Mouse (Mus musculus) hindbrain, embryonic 12.5 days (tissue): ENCODE data around the gene Nodal. TPM values are rescaled to one million over a fixed set of nuclear protein-coding genes. Genes with fewer than 3 reads are reported as not detected.
A peak's percentile ranks its signal among the peaks of the same experiment; 100 is the strongest.
"Not testable (repeated sequence)": the region's sequence is repeated elsewhere in the genome, so short reads cannot be mapped to it uniquely, and the experiment has no call there.

Source experiments
- ATAC-seq: fragments of 200-750 bp; cut with Nextera tagmentation; 2 replicates; pipeline ENCODE4 v1.8.0; 2017; ENCODE audit warnings: moderate TSS enrichment; ENCODE audit not compliant: low FRiP score
- H3K27ac ChIP-seq: fragments of 300-500 bp; sonication (generic); 2 replicates; pipeline ENCODE4 v1.5.1; 2016; ENCODE audit warnings: mild to moderate bottlenecking
- H3K27me3 ChIP-seq: fragments of 300-500 bp; sonication (generic); 2 replicates; pipeline ENCODE4 v1.6.1; 2016; ENCODE audit warnings: mild to moderate bottlenecking
- H3K36me3 ChIP-seq: fragments of 300-500 bp; sonication (generic); 2 replicates; pipeline ENCODE4 v1.6.1; 2016; ENCODE audit warnings: mild to moderate bottlenecking
- H3K4me1 ChIP-seq: fragments of 300-500 bp; sonication (generic); 2 replicates; pipeline ENCODE4 v1.6.1; 2016
- H3K4me2 ChIP-seq: fragments of 300-500 bp; sonication (generic); replicated peaks from 2 replicates; pipeline ENCODE4 v1.6.1; 2016; ENCODE audit warnings: mild to moderate bottlenecking
- H3K4me3 ChIP-seq: fragments of 300-500 bp; sonication (generic); 2 replicates; pipeline ENCODE4 v1.5.1; 2016; ENCODE audit warnings: mild to moderate bottlenecking
- H3K9ac ChIP-seq: fragments of 300-500 bp; sonication (generic); 2 replicates; pipeline ENCODE4 v1.6.1; 2016; ENCODE audit warnings: mild to moderate bottlenecking, moderate library complexity
- H3K9me3 ChIP-seq: fragments of 300-500 bp; sonication (generic); replicated peaks from 2 replicates; pipeline ENCODE4 v1.6.1; 2016; ENCODE audit warnings: mild to moderate bottlenecking
- WGBS: fragments of 180-500 bp; shearing (Covaris S2); methylation state at CpG from one replicate; pipeline ENCODE4 v1.1.7; 2016; 5-methylcytosine and 5-hydroxymethylcytosine counted together
- polyA plus RNA-seq: library from polyadenylated mRNA; unstranded; fragments of >200 nt; fragmentation: Nextera tagmentation; extraction: Ambion mirVana; gene quantifications from 2 replicates; pipeline ENCODE4 v1.2.1, GENCODE M21; 2016

Gene Nodal
- polyA plus RNA-seq, 1 experiment from 2014 or later: 0.10 TPM

GRCm38 (mm10) chr10:61445016-61445415 is 27.2 kb downstream of the Nodal start:
- ATAC-seq: no peak
- WGBS: 80% methylated on average over 3 of the region's 3 CpGs
- H3K9ac ChIP-seq: no peak overlapping the region
- peaks cover 6% of the 10 kb centered on the region; the same call in 1 of the 2 replicates for H3K36me3 ChIP-seq
- peaks cover 44% of the 10 kb centered on the region for H3K4me1 ChIP-seq
- no peaks in the 10 kb centered on the region for H3K27me3 ChIP-seq
- no peak overlapping the region for H3K4me2 ChIP-seq
- H3K9me3 ChIP-seq: no peaks in the 10 kb centered on the region
- no peak overlapping the region for H3K27ac ChIP-seq
- no peak overlapping the region for H3K4me3 ChIP-seq

DNA sequence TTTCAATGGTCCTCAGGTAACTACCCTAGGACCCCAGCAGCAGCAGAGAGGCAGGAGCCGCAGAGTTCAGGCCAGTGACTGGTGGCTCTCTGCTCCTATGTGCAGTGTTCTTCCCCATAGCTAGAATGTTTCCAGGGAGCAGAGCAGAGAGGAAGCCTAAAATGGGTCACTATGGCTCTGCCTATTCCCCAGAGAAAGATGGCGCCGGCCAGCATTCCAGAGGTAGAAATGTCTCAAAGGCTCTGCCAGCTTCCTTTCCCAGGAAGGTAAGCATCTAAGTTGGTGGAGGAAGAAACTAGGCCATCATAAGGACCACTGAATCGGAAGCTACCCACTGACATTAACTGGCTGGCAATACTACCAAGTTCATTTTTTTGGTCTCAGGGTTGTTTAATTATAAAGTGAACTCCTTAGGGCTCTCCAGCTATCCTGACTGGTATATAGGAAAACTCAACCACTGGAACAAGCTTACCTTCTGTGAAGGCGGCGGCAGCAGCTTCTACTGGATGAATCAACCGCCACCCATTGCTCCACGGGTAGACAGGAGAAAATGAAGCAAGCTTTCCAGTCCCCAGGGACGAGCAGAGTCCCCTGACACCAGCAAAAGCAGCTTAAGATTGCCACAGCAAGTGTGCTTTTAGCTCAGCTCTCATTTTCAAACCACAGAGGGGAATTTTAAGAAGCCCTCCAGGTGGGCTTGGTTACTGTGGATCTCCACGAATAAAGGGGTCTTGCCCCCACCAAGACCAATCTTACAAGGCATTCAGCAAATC is 30.0 kb downstream of the Nodal start:
- WGBS: 83% methylated on average over 10 of the region's 10 CpGs
- no peak overlapping the region for H3K4me3 ChIP-seq
- no peak for ATAC-seq
- H3K4me1 ChIP-seq: peaks cover 53% of the 10 kb centered on the region
- no peak overlapping the region for H3K4me2 ChIP-seq
- H3K27me3 ChIP-seq: no peaks in the 10 kb centered on the region
- no peaks in the 10 kb centered on the region; the same call in 1 of the 2 replicates for H3K36me3 ChIP-seq
- H3K9me3 ChIP-seq: no peaks in the 10 kb centered on the region
- H3K9ac ChIP-seq: no peak overlapping the region
- no peak overlapping the region for H3K27ac ChIP-seq

GRCm38 (mm10) chr10:61448834-61449233 is 31.1 kb downstream of the Nodal start:
- no peak for ATAC-seq
- Histone ChIP-seq H3K9me3 (no peaks in the 10 kb centered on the region), H3K27me3 (no peaks in the 10 kb centered on the region), H3K9ac (no peak overlapping the region), H3K4me2 (no peak overlapping the region), H3K4me3 (no peak overlapping the region), H3K4me1 (peaks cover 45% of the 10 kb centered on the region), H3K36me3 (no peaks in the 10 kb centered on the region; the same call in 1 of the 2 replicates), H3K27ac (no peak overlapping the region)
- 85% methylated on average over 3 of the region's 3 CpGs for WGBS

GRCm38 (mm10) chr10:61451463-61451930 is 33.7 kb downstream of the Nodal start:
- Histone ChIP-seq H3K4me2 (peak overlapping the region; percentile 74), H3K9ac (peak overlapping the region; percentile 95), H3K27ac (no peak overlapping the region), H3K4me3 (peak overlapping the region; percentile 99), H3K36me3 (no peaks in the 10 kb centered on the region; the same call in 1 of the 2 replicates), H3K4me1 (peaks cover 37% of the 10 kb centered on the region), H3K9me3 (no peaks in the 10 kb centered on the region), H3K27me3 (no peaks in the 10 kb centered on the region)
- no peak for ATAC-seq
- WGBS: 10% methylated on average over 8 of the region's 8 CpGs

DNA sequence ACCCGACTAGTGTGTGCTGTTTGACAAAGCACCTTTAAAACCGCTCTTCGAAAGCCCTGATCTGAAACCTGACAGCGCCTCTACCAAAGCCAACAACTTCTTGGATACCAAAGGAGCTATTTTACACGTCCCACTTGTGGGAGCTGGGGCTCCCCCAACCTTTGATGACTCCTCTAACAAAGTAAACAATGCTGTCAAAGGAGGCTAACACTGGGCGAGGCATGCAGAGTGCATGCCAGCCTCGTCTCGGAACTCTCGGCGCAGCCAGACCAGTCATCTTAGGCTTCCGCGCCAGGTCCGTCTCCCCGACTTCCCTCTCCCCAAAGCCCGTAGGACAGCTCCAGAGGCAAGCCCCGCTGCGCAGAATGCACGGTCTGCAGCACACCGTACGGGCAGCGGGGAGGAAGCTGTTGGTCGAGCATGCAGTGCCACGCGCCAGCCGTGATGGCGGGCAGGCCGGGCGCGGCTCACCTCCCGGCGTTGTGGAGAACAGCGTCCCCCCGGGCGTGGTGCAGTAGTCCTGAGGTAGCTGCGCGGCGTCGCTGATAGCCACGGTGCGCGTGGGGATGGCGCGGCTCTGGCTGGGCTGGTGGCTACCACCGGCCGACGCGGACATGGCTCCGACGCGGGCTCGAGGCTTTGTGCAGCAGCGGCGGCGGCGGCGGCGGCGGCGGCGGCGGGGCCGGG is 34.3 kb downstream of the Nodal start:
- ATAC-seq: peak; percentile 76
- Histone ChIP-seq H3K36me3 (no peaks in the 10 kb centered on the region), H3K4me1 (peaks cover 32% of the 10 kb centered on the region), H3K4me2 (peak overlapping the region; percentile 74), H3K9ac (peak overlapping the region; percentile 95), H3K27ac (peak overlapping the region; percentile 82), H3K27me3 (no peaks in the 10 kb centered on the region), H3K9me3 (no peaks in the 10 kb centered on the region), H3K4me3 (peak overlapping the region; percentile 99)
- 1% methylated on average over 59 of the region's 62 CpGs for WGBS

- Histone ChIP-seq H3K9ac (peak within 1 kb of the TSS; percentile 95), H3K4me3 (peak within 1 kb of the TSS; percentile 99), H3K27ac (peak within 1 kb of the TSS; percentile 82), H3K9me3 (no peaks in the 10 kb centered on the region), H3K4me2 (peak within 1 kb of the TSS; percentile 74), H3K36me3 (no peaks in the 10 kb centered on the region), H3K27me3 (no peaks in the 10 kb centered on the region), H3K4me1 (peaks cover 28% of the 10 kb centered on the region)
- peak; percentile 99 for ATAC-seq
- under 1% methylated on average over 29 of the region's 36 CpGs for WGBS
Measured at GRCm38 (mm10) chr10:61452645-61453044, 34.9 kb downstream of the Nodal start, which contains the start of gene Eif4ebp2. TSS of gene Eif4ebp2 (minus strand) at chr10:61452661.

DNA sequence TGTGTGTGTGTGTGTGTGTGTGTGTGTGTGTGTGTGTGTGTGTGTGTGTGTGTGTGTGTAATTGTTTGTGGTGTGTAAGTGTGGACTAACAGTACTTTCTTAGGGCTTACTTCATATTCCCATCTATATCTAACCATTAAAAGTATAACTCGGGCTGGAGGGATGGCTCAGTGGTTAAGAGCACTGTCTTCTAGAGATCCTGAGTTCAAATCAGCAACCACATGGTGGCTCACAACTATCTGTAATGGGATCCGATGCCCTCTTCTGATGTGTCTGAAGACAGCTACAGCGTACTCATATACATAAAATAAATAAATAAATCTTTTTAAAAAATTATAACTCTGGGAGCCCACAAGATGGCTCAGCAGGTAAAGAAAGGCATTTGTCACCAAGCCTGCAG is 35.4 kb downstream of the Nodal start:
- H3K36me3 ChIP-seq, H3K9ac ChIP-seq, H3K9me3 ChIP-seq, H3K27me3 ChIP-seq, H3K27ac ChIP-seq: not testable (repeated sequence)
- ATAC-seq: peak; percentile 20; the same call in 1 of the 2 replicates
- Histone ChIP-seq H3K4me2 (peak overlapping the region; percentile 27; the same call in 1 of the 2 replicates), H3K4me1 (peaks cover 23% of the 10 kb centered on the region), H3K4me3 (peak overlapping the region; percentile 99)
- WGBS: 70% methylated on average over 3 of the region's 3 CpGs

- WGBS: 68% methylated on average over 3 of the region's 3 CpGs
- no peaks in the 10 kb centered on the region for H3K27me3 ChIP-seq
- no peaks in the 10 kb centered on the region for H3K36me3 ChIP-seq
- H3K9ac ChIP-seq: no peak overlapping the region
- no peaks in the 10 kb centered on the region for H3K9me3 ChIP-seq
- H3K4me1 ChIP-seq: no peaks in the 10 kb centered on the region
- H3K4me3 ChIP-seq: no peak overlapping the region
- ATAC-seq: no peak
- no peak overlapping the region for H3K4me2 ChIP-seq
- no peak overlapping the region for H3K27ac ChIP-seq
Measured at GRCm38 (mm10) chr10:61457182-61457581, 39.4 kb downstream of the Nodal start.

DNA sequence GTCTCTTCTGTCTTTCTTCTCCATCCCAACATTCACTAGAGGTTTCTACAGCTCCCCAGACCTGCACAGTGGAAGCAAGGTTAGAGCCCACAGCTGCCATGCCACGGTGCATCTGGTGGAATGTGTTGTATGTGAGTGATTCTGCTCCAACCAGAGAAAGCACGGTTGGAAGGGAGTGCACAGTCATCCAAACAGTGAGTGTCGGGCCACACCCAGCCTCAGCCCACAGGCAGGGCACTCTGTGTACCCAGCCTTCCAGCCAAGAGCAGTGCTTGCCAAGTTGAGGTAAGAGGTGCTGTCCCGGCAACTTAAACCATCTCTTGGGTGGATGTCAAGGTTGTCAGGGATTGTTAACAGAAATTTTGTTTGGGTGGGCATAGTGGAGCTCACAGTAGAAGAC is 47.2 kb downstream of the Nodal start:
- no peak overlapping the region for H3K9ac ChIP-seq
- H3K9me3 ChIP-seq: no peaks in the 10 kb centered on the region
- no peak for ATAC-seq
- no peak overlapping the region for H3K4me3 ChIP-seq
- H3K36me3 ChIP-seq: no peaks in the 10 kb centered on the region
- H3K27me3 ChIP-seq: no peaks in the 10 kb centered on the region
- WGBS: 88% methylated on average over 4 of the region's 4 CpGs
- no peaks in the 10 kb centered on the region for H3K4me1 ChIP-seq
- no peak overlapping the region for H3K27ac ChIP-seq
- H3K4me2 ChIP-seq: no peak overlapping the region

DNA sequence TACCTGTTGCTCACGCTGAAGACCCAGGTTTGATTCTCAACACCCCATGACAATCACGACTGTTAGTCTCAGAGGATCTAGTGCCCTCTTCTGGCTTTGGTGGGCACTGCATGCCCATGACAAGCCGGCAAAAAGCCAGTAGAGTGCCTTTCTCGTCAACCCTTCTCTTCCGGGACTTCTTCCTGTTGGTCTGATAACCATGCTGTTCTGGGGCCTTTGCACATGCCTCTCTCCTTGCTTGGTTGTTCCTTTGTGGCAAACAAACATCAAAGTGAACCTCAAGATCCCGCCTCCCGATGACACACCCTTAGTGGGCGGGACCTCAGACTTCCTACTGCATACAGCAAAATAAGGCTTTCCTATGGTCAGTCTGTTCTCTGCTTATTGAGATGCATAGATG is 48.5 kb downstream of the Nodal start:
- no peak for ATAC-seq
- 62% methylated on average over 8 of the region's 8 CpGs for WGBS
- H3K9ac ChIP-seq: no peak overlapping the region
- no peak overlapping the region for H3K4me2 ChIP-seq
- H3K27ac ChIP-seq: no peak overlapping the region
- no peaks in the 10 kb centered on the region for H3K9me3 ChIP-seq
- H3K36me3 ChIP-seq: no peaks in the 10 kb centered on the region
- H3K4me3 ChIP-seq: no peak overlapping the region
- no peaks in the 10 kb centered on the region for H3K4me1 ChIP-seq
- no peaks in the 10 kb centered on the region for H3K27me3 ChIP-seq

DNA sequence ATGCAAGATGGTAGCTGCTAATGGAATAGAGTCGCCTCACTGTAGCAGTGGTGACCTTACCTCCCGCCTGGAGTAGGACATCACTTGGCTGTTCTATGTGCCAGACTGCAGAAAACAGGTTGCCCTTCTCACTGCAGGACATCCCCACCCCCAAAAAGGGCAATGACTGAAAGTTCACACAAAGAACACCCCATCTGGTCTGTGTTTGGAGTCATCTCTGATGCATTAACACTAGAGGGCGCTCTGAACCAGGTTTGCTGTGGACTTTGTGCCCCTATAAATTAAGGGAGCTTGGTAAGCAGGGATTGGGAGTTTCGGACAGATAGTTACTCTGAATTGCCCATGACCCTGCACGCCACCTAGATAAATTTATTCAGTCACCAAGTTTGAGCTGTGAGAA is 49.1 kb downstream of the Nodal start:
- no peak overlapping the region for H3K4me2 ChIP-seq
- no peak overlapping the region for H3K27ac ChIP-seq
- no peak overlapping the region for H3K9ac ChIP-seq
- no peaks in the 10 kb centered on the region for H3K4me1 ChIP-seq
- H3K9me3 ChIP-seq: no peaks in the 10 kb centered on the region
- no peak overlapping the region for H3K4me3 ChIP-seq
- WGBS: 28% methylated on average over 5 of the region's 5 CpGs
- H3K27me3 ChIP-seq: no peaks in the 10 kb centered on the region
- H3K36me3 ChIP-seq: no peaks in the 10 kb centered on the region
- ATAC-seq: peak; percentile 8; the same call in 1 of the 2 replicates

GRCm38 (mm10) chr10:61468900-61469299 is 51.1 kb downstream of the Nodal start:
- Histone ChIP-seq H3K27me3 (no peaks in the 10 kb centered on the region), H3K4me2 (no peak overlapping the region), H3K4me3 (no peak overlapping the region), H3K9ac (no peak overlapping the region), H3K27ac (no peak overlapping the region), H3K36me3 (no peaks in the 10 kb centered on the region), H3K9me3 (no peaks in the 10 kb centered on the region), H3K4me1 (no peaks in the 10 kb centered on the region)
- no peak for ATAC-seq
- 61% methylated on average over 7 of the region's 7 CpGs for WGBS
